Mouse (Mus musculus) intestine, embryonic 14.5 days (tissue): Measurements from ENCODE around the gene Med25. TPM values are rescaled to one million over a fixed set of nuclear protein-coding genes. Genes with fewer than 3 reads are reported as not detected.
A peak's percentile ranks its signal among the peaks of the same experiment; 100 is the strongest.

Experiments
- ATAC-seq: fragments of 200-750 bp; cut with Nextera tagmentation; replicated peaks from 2 replicates; pipeline ENCODE4 v1.8.0; 2017; ENCODE audit warnings: low read depth, moderate number of reproducible peaks, moderate TSS enrichment, moderate library complexity; ENCODE audit not compliant: low FRiP score, low TSS enrichment
- DNase-seq: peaks from one replicate; pipeline ENCODE4 v3.0.0-alpha.2; 2018; ENCODE audit warnings: low spot score
- H3K27ac ChIP-seq: fragments of 300-500 bp; sonication (generic); 2 replicates; pipeline ENCODE4 v1.5.1; 2014; ENCODE audit warnings: low read depth, mild to moderate bottlenecking, control low read depth
- H3K27me3 ChIP-seq: fragments of 300-500 bp; sonication (generic); replicated peaks from 2 replicates; pipeline ENCODE4 v1.6.1; 2014; ENCODE audit warnings: low read length, control low read depth; ENCODE audit not compliant: control insufficient read depth, insufficient read depth
- H3K36me3 ChIP-seq: fragments of 300-500 bp; sonication (generic); 2 replicates; pipeline ENCODE4 v1.6.1; 2014; ENCODE audit warnings: low read length, control low read depth; ENCODE audit not compliant: control insufficient read depth, insufficient read depth
- H3K4me1 ChIP-seq: fragments of 300-500 bp; sonication (generic); replicated peaks from 2 replicates; pipeline ENCODE4 v1.6.1; 2014; ENCODE audit warnings: low read length, control low read depth, mixed read lengths; ENCODE audit not compliant: control insufficient read depth, insufficient read depth
- H3K4me2 ChIP-seq: fragments of 300-500 bp; sonication (generic); 2 replicates; pipeline ENCODE4 v1.6.1; 2014; ENCODE audit warnings: low read length
- H3K4me3 ChIP-seq: fragments of 300-500 bp; sonication (generic); 2 replicates; pipeline ENCODE4 v1.5.1; 2014; ENCODE audit warnings: low read depth, low read length, control low read depth, mixed read lengths
- H3K9ac ChIP-seq: fragments of 300-500 bp; sonication (generic); 2 replicates; pipeline ENCODE4 v1.6.1; 2014; ENCODE audit warnings: mild to moderate bottlenecking, low read length
- H3K9me3 ChIP-seq: fragments of 300-500 bp; sonication (generic); 2 replicates; pipeline ENCODE4 v1.6.1; 2016; ENCODE audit warnings: low read length, control low read depth; ENCODE audit not compliant: control insufficient read depth
- WGBS: fragments of 180-500 bp; shearing (Covaris S2); extraction: QIAGEN DNeasy Blood & Tissue Kit; methylation state at CpG from one replicate; pipeline ENCODE4 v1.1.7; 2014; 5-methylcytosine and 5-hydroxymethylcytosine counted together
- polyA plus RNA-seq: library from polyadenylated mRNA; unstranded; fragments of >200 nt; fragmentation: Nextera tagmentation; extraction: Ambion mirVana; gene quantifications from 2 replicates; pipeline ENCODE4 v1.2.1, GENCODE M21; 2014

The Med25 gene
- polyA plus RNA-seq, 1 experiment from 2014 or later = 75.8 TPM

DNA sequence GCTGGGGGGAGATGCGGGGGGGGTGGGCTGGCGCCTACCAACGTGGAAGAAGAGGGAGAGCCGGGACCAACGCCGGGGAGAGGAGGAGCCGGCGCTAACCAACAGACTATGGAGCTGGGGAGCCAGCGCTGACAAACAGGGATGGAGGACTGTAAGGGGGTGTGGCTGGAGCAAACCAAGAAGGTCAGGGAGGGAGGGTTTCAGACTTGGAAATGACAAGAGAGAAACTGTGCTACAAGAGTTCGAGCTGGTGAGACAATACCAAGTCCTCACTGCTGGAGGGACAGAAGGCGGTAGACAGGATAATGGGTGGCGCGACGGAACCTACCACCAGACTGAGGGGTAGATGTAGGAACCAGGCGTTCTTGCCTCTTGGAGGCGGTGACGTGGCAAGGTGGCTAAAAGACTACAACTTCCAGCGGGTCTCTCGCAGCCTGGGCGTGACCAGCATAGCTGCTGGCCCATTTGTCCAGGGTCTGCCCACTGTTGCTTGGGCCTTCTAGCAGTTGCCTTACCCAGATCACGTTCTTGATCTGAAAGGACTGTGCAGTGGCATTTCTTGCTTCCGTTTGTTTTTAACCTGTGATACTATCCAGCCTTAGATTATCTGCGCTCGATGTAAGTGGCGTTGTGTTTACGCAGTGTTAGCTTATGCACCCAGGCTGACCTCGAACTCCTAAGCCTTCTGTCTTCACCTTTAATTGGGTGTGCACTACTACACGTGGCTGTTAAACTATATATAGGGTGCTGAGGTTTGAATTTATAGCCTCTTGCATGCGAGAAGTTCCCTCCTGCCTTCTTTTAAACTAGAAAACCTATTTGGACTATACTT, 22.6 kb downstream of the Med25 start, which contains the start of gene Ptov1:
Ptov1 (minus strand) TSS at position 92 of the 832 bp plus-strand sequence.
- Histone ChIP-seq H3K27ac (peak within 1 kb of the TSS; percentile 99), H3K4me2 (peak within 1 kb of the TSS; percentile 79), H3K27me3 (no peaks in the 10 kb centered on the region), H3K4me1 (peaks cover 40% of the 10 kb centered on the region), H3K4me3 (peak within 1 kb of the TSS; percentile 97), H3K9ac (peak within 1 kb of the TSS; percentile 97), H3K36me3 (peaks cover 20% of the 10 kb centered on the region), H3K9me3 (no peaks in the 10 kb centered on the region)
- 4% methylated on average over 29 of the region's 29 CpGs for WGBS
- DNase-seq = peak; percentile 96
- peak; percentile 89 for ATAC-seq

DNA sequence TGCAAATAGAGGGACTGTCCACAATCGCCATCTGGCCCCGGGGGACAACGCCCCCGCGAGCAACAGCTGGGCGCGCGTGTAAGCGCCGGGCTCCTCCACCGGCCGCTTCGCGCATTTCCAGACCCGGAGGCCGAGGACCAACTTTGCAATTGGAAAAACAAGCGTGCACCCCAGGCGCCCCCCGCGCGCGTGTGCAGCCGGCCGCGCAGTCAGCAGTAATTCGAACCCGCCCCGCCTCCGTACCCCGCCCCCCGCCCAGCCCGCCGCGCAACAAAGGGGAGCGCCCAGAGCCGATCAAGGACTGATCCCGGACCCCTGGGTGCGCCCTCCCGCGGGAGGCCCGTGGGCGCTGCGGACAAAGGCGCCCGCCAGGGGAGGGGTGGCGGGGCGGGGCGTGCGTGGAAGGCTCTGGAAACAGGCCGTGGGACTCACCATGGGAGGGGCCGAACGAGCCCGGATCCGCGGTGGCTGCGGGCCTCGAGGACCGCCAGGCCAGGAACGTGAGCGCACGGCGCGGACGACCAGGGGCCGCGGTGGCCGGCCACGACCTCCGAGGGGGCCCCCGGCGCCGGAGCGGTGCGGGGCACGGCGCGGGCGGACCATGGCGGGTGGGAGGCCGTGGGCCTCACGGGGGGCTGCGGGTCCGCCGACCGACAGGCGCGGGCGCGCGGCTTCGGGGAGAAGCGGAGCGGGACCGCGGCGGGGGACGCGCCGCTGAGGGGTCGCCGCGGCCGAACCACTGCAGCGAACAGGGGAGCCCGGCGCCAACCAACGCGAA, 23.4 kb downstream of the Med25 start:
- Histone ChIP-seq H3K4me2 (peak overlapping the region; percentile 79), H3K27me3 (no peaks in the 10 kb centered on the region), H3K36me3 (peaks cover 28% of the 10 kb centered on the region), H3K4me1 (peaks cover 41% of the 10 kb centered on the region), H3K9ac (peak overlapping the region; percentile 97), H3K27ac (peak overlapping the region; percentile 99), H3K4me3 (peak overlapping the region; percentile 97), H3K9me3 (no peaks in the 10 kb centered on the region)
- DNase-seq = peak; percentile 87
- peak; percentile 59 for ATAC-seq
- 1% methylated on average over 99 of the region's 108 CpGs for WGBS

DNA sequence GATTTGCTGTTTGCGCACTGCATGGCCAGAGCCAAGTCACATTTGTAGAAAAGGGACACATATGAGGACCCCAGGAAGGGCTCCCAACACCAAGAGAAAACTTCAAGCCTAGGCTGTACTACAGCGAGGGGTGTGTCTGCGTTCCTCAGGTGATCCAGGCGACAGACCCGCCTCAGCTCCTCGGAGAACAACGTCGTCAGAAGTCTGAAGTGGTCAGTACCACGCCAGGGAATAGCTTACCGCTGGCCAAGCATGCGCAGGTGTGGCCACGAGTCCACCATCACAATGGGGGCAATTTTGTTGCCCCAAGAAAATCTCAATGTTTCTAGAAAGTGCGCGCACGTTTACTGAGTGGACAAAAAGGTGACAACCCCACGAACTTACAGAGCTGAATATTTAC, 24.0 kb downstream of the Med25 start:
- peak overlapping the region; percentile 99; the same call in 1 of the 2 replicates for H3K27ac ChIP-seq
- peaks cover 41% of the 10 kb centered on the region for H3K4me1 ChIP-seq
- 5% methylated on average over 16 of the region's 16 CpGs for WGBS

DNA sequence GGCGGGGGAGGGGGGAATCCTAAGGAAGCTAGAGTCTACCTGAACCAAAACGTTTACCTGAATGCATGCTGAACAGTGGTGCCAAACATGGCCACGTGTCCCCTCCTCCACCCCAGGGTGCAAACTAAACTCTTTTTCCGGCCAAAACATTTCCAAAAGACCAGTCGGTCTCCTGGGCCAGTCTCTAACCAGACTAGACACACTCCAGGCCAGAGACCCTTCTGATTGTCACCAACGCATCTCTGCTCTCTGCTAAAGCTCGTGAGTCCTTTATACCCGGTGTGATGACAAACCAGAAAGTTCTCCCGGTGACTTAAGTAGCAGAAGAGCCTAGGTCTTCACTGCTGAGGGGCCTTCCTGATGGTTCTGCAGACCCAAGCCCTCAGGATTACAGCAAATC, 24.7 kb downstream of the Med25 start:
- H3K9ac ChIP-seq = peak overlapping the region; percentile 97
- WGBS = 41% methylated on average over 9 of the region's 9 CpGs
- ATAC-seq (no peak), DNase-seq (no peak)
- peak overlapping the region; percentile 79 for H3K4me2 ChIP-seq
- peaks cover 41% of the 10 kb centered on the region for H3K36me3 ChIP-seq
- no peaks in the 10 kb centered on the region for H3K9me3 ChIP-seq
- no peak overlapping the region for H3K27ac ChIP-seq
- peak overlapping the region; percentile 97 for H3K4me3 ChIP-seq
- no peaks in the 10 kb centered on the region for H3K27me3 ChIP-seq
- peaks cover 41% of the 10 kb centered on the region for H3K4me1 ChIP-seq

More for the DNA sequence above, 24.0 kb downstream of the Med25 start:
- Histone ChIP-seq H3K36me3 (peaks cover 34% of the 10 kb centered on the region), H3K4me3 (peak overlapping the region; percentile 97), H3K4me2 (peak overlapping the region; percentile 79), H3K9ac (peak overlapping the region; percentile 97), H3K9me3 (no peaks in the 10 kb centered on the region), H3K27me3 (no peaks in the 10 kb centered on the region)
- DNase-seq = no peak
- ATAC-seq = no peak

DNA sequence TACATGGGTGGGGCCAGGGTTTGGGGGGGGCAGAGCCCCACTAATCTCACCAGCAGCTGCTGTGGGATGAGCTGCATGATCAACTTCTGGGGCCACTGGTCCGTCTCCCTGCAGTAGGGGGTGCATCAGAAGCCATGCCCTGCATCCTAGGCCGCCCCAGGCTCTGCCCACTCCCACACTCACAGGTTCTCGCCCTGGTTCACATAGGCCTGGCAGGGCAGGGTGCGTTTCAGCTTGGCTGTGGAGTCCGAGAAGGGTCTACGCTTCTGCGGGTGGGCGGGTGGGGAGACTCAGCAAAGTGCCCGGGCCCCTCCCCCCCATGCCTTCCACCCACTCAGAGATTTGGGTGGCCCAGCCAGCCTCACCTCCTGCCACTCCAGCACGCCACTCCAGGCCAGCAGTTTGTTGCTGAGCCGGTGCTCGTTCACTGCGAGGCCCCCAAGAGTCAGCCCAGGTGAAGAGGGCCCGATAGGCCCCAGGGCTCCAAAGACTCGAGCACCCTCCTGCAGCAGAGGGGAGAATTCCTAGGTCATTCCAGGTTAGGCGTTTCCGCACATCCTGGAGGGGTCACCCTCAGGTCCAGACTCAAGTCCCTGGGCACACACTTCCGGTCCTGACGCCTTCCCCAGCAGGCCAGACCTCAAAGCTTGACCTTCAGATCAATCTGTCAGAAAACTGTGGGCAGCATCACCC, 25.4 kb downstream of the Med25 start:
- Histone ChIP-seq H3K9ac (0 out of 2 replicates have a peak overlapping the region, but pooled peaks have one; percentile 6), H3K9me3 (no peaks in the 10 kb centered on the region), H3K4me3 (peak overlapping the region; percentile 97), H3K4me1 (peaks cover 41% of the 10 kb centered on the region), H3K27ac (no peak overlapping the region), H3K4me2 (peak overlapping the region; percentile 79), H3K36me3 (peaks cover 47% of the 10 kb centered on the region), H3K27me3 (no peaks in the 10 kb centered on the region)
- DNase-seq (no peak), ATAC-seq (no peak)
- WGBS = 58% methylated on average over 19 of the region's 19 CpGs

DNA sequence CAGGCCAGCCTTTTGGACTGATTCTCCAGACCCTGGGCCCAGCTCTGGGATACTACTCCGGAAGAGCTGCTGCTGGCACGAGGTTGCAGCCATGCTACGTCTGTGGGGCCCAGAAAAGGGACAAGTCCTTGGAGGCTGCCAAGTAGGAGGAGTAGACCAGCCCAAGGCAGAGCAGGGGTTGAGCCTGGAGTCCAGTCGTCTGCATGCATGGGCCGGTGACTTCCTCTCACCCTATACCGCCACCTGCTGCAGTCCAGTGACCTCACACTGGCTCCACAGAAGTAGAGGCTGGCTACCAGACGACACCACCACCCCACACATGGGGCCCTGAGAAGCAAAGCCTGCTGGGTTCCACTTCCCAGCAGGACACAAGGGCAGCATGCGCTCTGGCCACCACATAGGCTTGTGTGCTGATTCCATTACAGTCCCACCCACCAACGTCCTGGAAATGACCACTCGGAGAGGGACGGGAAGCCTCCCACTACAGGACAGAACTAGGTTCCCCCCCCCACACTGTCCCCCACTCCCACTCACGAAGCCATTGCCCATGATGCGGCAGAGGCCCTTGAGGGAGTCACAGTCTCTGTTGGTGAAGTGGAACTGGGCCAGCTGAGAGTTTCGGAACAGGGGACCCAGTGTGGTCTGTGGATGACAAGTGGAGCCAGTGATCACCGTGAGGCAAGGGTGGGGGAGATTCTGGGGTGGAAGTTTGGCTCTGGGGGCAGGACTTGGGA, 26.1 kb downstream of the Med25 start:
- peak overlapping the region; percentile 79 for H3K4me2 ChIP-seq
- H3K27ac ChIP-seq = peak overlapping the region; percentile 38; the same call in 1 of the 2 replicates
- H3K9ac ChIP-seq = peak overlapping the region; percentile 29; the same call in 1 of the 2 replicates
- no peaks in the 10 kb centered on the region for H3K27me3 ChIP-seq
- H3K4me3 ChIP-seq = peak overlapping the region; percentile 21; the same call in 1 of the 2 replicates
- no peaks in the 10 kb centered on the region for H3K9me3 ChIP-seq
- H3K36me3 ChIP-seq = peaks cover 52% of the 10 kb centered on the region
- DNase-seq (no peak), ATAC-seq (no peak)
- H3K4me1 ChIP-seq = peaks cover 41% of the 10 kb centered on the region
- WGBS = 45% methylated on average over 15 of the region's 15 CpGs

DNA sequence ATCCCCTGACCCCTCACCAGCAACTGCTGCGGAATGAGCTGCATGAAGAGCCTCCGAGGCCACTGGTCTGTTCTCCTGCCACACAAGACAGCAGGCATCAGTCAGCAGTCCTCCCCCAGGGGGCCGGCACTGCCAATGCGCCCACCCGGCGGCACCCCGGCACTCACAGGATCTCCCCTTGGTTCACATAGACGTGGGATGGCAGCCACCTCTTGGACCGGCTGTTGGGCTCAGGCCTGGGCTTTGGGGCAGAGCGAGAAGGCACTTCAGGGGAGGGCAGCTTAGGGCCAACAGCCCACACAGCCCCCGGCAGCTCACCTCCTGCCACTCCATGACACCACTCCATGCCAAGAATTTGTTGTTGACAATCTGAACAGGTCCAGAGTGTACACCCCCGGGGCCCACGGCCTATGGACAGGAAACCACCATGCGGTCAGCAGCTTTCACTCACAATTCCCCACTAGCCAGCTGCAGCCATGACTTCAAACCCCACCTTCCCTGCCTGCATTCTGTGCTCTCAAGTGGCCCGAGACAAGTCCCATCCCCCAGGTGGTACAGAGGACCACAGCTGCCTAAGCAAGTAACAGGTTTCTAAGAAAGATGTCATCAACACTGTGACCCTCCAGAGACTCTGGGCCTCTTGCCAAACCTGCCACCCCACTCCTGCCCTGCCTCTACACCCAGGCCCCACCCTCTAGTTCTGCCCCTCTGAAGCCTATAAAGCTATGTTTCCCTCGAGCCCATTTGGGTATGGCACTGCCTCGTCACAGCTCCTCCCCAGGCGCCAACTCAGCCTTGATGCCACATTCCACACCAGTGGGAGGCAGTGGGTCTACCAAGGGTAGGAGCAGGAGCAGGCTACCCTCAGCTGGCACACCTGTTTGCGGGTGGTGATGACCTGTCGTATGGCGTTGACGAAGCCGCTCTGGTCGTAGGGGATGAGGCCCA, 27.6 kb downstream of the Med25 start:
- no peak overlapping the region for H3K9ac ChIP-seq
- no peak overlapping the region for H3K4me2 ChIP-seq
- no peak for ATAC-seq
- no peaks in the 10 kb centered on the region for H3K27me3 ChIP-seq
- 82% methylated on average over 24 of the region's 24 CpGs for WGBS
- H3K4me3 ChIP-seq = no peak overlapping the region
- peaks cover 56% of the 10 kb centered on the region for H3K36me3 ChIP-seq
- peaks cover 49% of the 10 kb centered on the region for H3K4me1 ChIP-seq
- no peak for DNase-seq
- H3K9me3 ChIP-seq = no peaks in the 10 kb centered on the region
- H3K27ac ChIP-seq = no peak overlapping the region
